Mouse (Mus musculus): Measurements from ENCODE around the gene Kcnq5.

Kcnq5 gene

GRCm38 (mm10) chr1:21961251-21962082 lies at the start of gene Kcnq5:
Gene Kcnq5 (minus strand): TSS chr1:21961942.
- in situ Hi-C loops (cut with MboI; ENCODE audit: low sequenced_read_pairs), result no loop called here

GRCm38 (mm10) chr1:21979755-21980154 lies 18.0 kb upstream of the Kcnq5 start:
- in situ Hi-C loops (cut with MboI; ENCODE audit: low sequenced_read_pairs), result loop anchor here (10.0 kb wide), 1 partner anchor 565 kb away; no protein-coding TSS in a partner anchor

DNA sequence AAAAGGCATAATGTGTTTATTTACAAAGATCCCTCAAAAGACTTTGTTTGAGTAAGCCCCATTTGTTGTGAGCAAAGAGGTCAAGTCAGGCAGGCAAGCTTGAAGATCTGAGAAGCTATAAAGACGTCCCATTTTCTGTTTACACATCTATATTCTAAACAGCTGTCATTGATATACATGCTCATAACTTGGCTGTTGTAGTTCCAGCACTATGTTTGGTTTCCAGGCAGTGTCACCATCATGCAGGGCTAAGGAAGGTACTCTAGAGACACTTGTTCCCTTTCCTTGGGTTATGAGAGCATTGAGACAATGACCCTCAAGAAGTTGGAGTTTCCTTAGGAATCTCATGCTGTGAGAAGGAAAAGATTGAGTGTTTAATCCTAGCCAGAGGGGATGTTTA lies 17.6 kb upstream of the Kcnq5 start:
- in situ Hi-C loops (cut with MboI; ENCODE audit: low sequenced_read_pairs), result loop anchor here (10.0 kb wide), 1 partner anchor 564 kb away; no protein-coding TSS in a partner anchor

DNA sequence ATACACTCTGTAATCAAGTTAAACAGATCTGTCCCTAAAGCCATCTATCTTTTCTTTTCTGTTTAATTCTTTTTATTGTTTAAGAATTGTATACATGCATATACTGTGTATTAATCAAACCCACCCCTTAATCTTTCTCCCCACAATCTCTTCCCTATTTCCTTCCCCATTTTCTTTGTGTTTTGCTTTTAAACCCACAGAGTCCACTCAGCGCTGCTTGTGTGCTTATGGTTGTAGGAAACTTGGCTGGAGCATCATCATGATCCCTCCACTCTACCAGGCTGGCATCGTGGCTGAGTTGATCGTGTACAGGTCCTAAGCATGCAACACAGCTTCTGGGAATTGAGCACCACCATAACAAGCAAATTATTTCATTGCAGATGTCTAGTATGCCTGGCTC lies 12.3 kb upstream of the Kcnq5 start:
- in situ Hi-C loops (cut with MboI; ENCODE audit: low sequenced_read_pairs), result loop anchor here (10.0 kb wide), 1 partner anchor 559 kb away; no protein-coding TSS in a partner anchor

DNA sequence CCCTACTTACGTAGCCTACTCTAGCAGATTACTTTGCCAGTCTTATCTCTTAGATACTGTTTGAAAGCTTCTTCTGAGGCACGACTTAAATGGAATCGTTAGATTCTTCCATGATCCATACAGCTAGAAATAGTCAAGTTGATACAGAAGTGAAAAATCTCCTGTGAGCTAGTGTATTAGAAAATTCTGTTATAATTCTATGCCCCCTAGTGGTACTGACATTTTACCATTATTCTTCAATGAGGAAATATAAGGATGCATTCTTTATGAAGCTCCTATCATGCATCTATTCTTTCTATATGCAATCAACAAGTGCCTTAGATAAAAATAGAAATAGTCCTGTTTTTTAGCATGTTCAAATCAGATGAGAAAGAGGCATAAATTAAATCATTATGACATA lies 5.4 kb upstream of the Kcnq5 start:
- in situ Hi-C loops (cut with MboI; ENCODE audit: low sequenced_read_pairs), result no loop called here

DNA sequence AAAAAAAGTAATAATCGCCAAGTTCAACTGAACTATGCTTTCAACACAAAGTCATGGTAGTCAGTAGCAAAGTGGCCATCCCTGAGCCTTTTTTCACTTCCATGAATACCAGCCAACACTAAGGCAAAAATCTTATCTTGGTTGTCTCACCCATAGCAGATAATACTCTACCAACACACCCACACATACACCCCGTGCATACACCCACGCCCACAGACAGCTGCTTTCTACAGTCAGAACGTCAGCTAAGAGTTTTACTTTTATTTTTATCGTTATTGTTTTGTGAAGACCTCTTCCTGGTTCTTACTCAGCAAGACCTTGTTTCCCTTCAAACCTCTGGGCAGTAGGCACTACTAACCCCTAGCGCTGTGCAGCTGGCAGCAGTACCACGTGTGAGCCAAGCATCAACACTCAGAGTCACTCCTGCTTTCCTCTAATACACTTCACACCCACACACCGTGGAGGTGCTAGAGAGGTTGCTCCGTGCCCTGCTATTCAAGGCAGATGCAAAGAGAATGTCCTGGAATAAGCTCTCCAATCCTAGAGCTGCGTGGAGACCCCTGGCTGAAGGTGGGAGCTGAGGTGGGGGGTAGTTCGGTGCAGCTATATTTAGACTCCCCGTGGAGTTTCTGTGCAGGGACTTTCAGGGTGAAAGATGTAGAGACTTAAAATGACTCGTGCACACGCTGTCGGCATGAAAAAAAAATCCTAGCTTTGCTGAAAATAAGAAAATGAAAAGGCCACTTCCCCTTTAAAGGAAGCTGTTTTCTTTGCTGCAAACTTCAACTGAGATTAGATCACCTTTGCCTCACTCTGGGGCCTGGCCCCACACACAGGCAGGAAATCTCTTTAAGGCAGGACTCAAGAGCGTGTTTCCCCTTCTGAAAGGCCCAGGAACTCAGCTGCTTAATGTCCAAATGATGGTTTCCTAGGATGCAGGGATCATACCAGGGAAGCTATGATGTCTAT lies 1.4 kb upstream of the Kcnq5 start:
- in situ Hi-C loops (cut with MboI; ENCODE audit: low sequenced_read_pairs), result no loop called here

- in situ Hi-C loops (cut with MboI; ENCODE audit: low sequenced_read_pairs), result no loop called here
Measured at GRCm38 (mm10) chr1:21962083-21962471, 335 bp upstream of the Kcnq5 start.

DNA sequence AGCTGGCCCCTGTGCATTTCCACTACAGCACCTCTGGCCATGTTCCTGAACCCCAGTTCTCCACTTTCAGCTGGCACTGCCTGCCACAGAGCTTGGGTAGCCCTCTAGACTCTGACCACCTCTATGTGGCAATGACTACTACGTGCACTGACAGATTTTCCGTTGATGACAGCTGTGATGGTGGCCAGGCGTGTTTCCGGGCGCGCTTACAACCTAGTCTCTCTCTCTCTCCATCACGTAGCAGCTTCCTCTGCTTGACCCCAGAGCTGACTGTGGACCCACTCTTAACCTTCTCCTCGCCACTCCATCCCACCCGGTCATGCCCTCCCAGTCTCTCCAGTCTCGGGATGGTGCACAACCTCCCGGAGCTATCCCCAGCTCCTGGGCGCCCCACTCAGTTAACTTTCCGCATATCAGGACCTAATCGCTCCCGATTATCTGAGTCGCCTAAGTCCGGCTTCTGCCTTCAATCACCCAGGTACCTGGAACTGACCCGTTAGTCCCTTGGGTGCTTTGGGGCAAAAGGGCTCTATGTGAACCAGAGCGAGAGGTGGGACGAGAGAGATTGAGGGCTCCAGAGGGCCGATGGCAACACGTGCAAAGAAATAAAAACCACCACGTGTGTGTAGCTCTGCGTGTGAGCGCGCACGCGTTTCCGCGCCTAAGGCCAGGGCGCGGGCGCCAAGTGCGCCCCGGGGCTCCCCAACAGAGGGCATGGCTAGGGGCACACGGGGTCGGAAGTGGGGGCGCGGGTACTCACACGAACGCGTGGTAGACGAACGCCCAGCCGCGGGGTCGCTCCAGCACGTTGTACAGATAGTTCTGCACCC lies 1.1 kb downstream of the Kcnq5 start:
- in situ Hi-C loops (cut with MboI; ENCODE audit: low sequenced_read_pairs), result no loop called here

- in situ Hi-C loops (cut with MboI; ENCODE audit: low sequenced_read_pairs), result no loop called here
Measured at GRCm38 (mm10) chr1:21959648-21960285, 2.0 kb downstream of the Kcnq5 start.

DNA sequence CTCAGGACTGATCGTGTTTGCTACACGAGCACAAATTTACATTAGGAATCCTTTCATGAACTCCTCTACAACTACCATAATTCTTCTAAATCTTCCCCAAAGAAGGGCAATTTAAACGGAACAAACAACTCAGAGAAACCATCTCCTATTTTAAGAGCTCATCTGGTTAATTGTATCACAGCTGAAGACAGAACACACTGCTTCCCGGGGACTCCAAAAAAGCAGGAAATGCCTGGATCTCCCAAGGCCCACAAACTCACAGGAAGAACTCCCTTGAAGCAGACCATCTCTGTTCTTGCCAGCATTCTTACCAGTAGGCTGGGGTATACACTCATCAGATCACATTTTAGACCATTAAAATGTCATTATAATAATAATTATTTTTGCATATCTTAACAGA lies 3.7 kb downstream of the Kcnq5 start:
- in situ Hi-C loops (cut with MboI; ENCODE audit: low sequenced_read_pairs), result no loop called here

DNA sequence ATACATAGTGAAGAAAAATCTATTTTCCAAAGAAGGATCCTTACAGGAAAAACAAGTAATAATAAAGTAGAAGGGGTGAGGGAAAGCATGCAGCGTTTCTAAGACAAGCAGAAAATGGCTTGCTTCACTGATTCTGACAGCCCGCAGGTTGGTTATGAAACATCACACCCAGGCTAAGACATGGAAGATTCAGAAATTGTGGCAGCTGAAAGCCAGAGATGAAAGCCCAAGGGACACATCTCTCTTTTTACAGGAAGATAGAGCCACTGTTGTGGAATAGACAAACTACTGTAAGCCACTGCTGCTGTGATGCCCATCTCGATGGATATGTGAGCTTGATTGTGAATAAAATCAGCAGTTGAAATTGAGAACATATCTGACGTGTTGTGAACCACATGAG lies 20.9 kb downstream of the Kcnq5 start:
- in situ Hi-C loops (cut with MboI; ENCODE audit: low sequenced_read_pairs), result no loop called here

GRCm38 (mm10) chr1:21927182-21927581 lies 34.6 kb downstream of the Kcnq5 start:
- in situ Hi-C loops (cut with MboI; ENCODE audit: low sequenced_read_pairs), result no loop called here

- in situ Hi-C loops (cut with MboI; ENCODE audit: low sequenced_read_pairs), result no loop called here
Measured at GRCm38 (mm10) chr1:21923293-21923642, 38.5 kb downstream of the Kcnq5 start.

DNA sequence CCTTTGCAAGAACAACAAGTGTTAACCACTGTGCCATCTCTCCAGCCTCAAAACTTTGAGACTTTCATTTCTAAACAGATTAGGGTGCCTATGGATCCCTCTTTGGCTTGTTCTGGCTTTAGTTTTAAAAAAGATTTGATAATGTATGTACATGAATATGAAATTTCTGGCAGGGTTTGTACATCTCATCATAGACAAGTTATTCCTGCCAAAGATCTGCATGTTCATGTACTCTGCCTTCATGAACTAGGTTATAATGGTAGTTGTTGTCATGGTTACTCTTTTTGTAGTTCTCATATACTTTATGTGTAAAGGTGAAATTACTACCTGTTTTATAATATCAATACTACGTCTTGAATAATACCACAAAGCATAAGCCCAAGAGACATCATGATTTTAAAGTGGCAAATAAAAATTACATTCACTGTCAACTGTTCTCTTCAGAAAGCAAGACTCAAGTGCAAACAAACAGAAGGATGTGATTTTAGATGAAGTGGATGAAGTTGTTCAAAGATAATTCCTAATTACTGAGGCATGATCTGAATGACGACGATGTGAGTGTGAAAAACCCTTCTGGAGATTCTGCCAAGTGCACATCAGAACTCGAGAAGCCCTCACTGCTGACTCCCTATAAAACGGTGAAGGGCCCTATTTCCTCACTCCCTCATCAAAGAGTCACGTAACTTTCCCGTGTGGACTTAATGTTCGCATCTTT lies 39.0 kb downstream of the Kcnq5 start:
- in situ Hi-C loops (cut with MboI; ENCODE audit: low sequenced_read_pairs), result no loop called here

GRCm38 (mm10) chr1:21919276-21919675 lies 42.5 kb downstream of the Kcnq5 start:
- in situ Hi-C loops (cut with MboI; ENCODE audit: low sequenced_read_pairs), result no loop called here

DNA sequence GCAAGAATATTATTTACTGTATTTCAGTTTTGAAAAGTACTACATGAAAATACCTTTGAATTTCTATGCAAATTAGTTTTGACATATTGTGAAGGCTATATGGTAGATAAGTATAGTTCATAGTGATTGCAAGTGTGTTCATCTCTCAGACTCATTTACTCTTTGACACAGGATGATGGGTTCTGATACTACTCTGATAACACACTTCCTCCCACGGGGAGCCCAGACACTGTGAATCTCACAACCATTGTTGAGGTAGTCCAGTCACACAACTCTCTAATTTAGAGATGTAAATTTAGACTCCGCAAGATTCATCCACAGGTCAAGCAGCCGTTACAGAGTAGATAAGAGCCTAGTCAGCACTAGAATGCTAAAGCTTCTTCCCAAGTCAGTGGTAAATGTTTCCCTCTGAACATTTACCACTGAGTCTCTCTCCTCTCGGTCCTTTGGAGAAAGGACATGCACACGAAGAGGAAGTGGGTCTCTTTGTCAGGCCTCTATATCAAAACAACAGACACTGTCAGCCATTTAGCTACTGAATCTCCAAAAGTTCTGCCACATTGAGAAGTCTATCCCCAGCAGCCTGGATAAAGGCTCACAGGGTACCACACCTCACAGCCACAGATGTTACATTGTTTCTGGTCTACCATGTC lies 65.5 kb downstream of the Kcnq5 start:
- in situ Hi-C loops (cut with MboI; ENCODE audit: low sequenced_read_pairs), result no loop called here

DNA sequence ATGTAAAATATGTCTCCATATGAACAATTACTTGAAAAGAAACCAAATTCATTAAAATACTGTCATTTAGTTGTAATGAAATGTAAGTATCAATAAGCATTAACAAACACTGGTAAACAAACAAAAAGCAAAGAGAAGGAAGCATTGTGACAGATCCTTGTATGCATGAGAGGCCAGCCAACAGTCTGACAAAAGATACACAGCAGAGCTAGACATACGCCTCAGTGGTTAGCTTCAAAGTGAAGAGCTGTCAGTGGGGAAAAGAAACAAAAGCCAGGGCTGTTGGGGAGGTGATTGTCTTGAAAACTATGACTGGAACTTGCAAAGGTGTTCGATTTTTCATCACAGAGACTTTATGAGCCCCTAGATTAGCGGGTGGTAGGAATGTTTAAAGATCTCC lies 78.0 kb downstream of the Kcnq5 start:
- in situ Hi-C loops (cut with MboI; ENCODE audit: low sequenced_read_pairs), result no loop called here

- in situ Hi-C loops (cut with MboI; ENCODE audit: low sequenced_read_pairs), result no loop called here
Measured at GRCm38 (mm10) chr1:21870889-21871288, 90.9 kb downstream of the Kcnq5 start.

GRCm38 (mm10) chr1:21868484-21868883 lies 93.3 kb downstream of the Kcnq5 start:
- in situ Hi-C loops (cut with MboI; ENCODE audit: low sequenced_read_pairs), result no loop called here
